Mouse (Mus musculus) heart, adult 9 months (tissue): ENCODE data around the gene Plekha1.

ENCODE experiments used
- DNase-seq, 2 experiments: peaks; one replicate each; pipeline ENCODE4 v3.0.0; 2022; ENCODE audit warnings: low spot score in 2 of 2

Plekha1 gene

DNA sequence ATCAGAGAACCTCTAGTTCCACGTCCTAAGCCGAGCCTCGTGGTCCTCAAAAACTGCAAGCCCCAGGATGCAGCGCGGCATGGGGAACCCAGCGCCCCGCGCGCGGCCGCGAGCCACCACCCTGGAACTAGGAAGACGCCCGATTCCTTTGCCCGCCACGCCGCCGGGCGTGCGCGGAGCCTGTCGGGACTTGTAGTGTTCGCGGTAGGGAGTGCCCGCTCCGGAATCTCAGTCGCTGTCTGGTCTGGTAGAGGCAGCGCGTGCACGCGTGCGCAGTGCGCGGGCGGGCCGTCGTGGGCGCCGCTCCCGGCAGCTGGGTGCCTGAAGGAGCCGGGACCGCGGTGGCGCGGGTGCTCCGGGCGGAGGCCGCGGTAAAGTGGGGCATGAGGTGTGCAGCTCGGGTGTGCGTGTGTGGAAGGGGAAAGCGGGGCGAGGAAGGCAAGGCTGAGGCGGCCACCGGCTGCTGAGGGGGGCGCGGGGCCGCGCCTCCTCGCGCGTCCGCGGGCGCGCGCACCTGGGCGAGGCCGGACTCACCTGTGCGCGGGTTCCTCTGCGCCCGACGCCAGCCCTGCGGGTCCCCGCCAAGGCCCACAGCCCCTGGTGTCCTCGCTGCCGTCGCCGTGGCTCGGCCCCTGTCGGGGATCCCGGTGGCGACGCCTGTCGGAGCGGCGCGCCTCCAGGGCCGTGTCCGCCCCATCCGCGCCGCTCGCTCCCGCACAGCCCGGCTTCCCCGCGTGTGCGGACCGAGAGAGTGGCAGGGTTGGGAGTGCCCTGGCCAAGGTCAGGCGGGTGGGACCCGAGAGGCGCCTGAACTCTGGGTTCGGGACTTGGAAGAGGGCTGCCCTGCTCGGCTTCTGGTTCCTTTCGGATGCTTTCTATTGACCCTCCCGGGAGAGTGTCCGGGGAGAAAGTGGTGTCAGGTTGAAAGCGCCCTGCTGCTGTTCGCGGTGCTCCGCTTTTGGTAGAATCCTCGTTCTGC, at the start of gene Plekha1:
Plekha1 (plus strand) TSS at position 144 of the 979 bp plus-strand sequence.
- peak; percentile 98 to 100 for DNase-seq

DNA sequence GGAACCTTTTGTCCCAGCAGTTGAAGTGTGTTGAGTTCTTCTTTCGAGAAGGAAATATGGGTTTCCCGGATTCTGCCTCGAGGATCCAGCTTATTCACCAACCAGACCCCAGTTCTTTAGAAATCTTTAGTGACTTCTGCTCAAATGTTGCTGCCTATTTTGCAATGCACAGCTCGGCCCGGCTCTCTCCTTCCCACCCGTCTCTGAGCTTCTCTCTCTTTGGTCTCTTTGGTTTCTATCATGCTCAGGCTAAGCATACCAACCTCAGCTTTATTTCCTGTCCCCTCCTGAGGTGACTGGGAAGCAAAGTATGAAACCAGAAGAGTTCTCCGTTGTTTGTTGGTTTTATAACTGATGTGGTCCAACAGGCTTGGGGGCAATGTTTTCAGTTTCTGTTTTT, 49.3 kb upstream of the Plekha1 start:
- no peak for DNase-seq

- no peak for DNase-seq
Measured at GRCm38 (mm10) chr7:130818813-130819212, 46.7 kb upstream of the Plekha1 start.

DNA sequence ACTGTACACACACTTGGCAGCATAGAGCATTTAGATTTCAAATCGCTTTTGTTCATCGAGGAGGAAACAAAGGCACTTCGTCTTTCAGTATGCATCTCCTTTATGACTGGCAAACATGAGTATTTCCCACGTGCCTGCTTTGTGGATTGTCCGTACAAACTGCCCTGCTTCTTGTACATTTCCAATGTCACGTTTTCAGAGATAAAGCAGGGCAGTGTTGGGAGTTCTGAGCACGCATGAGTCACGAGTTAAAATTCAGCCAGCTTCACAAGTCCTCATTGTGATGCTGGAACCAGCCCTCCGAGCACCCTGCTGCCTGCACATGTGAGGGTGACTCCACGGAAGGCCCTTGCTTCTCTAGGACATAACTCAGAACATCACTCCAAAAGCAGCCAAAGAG, 45.9 kb upstream of the Plekha1 start:
- DNase-seq: no peak

DNA sequence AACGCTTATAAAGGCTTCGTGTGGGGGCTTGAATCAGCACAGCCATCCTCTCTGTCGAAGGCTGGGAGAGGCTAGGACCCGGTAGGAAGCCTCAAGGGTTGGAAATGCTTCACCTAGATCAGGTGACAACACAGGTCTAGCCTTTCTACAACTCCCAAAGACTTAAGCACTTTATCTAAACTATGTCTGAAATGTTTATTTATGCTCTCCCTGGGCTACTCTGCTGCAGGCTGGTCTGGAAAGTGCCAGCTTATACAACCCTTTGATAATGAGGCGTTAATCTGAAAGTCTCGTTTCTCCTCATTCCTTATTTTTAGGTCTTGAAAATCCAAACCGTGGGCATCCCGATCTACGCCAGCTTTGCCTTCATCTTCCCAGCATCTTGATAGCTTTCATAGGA, 41.6 kb upstream of the Plekha1 start:
- no peak for DNase-seq

DNA sequence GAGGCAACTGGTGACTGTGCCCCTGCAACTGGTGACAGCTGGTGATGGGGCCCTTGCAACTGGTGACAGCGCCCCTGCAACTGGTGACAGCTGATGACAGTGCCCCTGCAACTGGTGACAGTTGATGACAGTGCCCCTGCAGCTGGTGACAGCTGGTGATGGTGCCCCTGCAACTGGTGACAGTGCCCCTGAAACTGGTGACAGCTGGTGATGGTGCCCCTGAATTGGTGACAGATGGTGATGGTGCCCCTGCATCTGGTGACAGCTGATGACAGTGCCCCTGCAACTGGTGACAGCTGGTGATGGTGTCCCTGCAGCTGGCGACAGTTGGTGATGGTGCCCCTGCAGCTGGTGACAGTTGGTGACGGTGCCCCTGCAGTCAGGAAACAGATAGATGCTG, 39.2 kb upstream of the Plekha1 start:
- no peak for DNase-seq

- peak in 1 of 2 experiments; percentile 42 for DNase-seq
Measured at GRCm38 (mm10) chr7:130827431-130827830, 38.1 kb upstream of the Plekha1 start.

DNA sequence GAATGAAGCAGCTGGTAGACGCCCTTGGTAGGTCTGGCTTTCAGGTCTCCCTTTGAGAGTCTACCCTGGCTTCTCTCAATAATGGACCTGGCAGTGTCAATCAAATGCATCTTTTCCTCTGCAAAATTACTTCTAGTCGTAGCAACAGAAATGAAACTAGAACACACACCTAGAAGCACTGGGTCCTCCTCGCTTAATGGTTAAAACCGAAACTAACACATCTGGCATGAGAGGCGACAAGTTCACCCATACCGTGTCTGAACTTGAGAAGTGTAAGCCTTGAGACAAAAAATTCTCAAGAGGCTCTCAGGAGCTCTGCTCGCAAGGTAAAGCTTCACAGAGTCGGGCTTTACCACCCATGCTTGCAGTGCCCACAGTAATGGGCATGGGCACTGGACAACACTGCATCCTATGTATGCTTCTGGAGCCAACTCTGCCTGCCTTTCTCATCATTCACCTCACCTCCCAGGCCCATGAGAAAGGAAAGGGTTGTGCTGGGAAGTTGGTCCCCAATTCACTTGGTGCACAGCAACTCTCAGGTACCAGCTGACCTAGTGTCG, 37.6 kb upstream of the Plekha1 start:
- DNase-seq: no peak

DNA sequence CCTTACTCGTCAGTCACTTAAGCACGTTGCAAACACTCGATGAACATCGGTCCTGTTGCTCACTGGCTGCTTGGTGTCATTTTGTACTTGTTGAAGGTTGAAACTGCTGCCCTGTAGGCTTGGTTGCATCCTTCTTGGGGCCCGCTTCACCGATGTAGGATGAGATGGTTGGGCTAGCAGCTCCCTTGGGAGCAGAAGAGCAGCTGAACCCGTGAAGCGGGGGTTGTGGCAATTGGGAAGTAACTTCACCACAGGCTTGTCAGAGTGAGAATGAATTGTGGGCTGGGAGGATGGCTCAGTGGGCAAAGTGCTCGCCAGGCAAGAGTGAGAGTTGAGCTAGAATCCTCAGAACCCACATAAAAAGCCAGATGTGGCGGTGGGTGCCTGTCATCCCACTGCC, 37.1 kb upstream of the Plekha1 start:
- no peak for DNase-seq

DNA sequence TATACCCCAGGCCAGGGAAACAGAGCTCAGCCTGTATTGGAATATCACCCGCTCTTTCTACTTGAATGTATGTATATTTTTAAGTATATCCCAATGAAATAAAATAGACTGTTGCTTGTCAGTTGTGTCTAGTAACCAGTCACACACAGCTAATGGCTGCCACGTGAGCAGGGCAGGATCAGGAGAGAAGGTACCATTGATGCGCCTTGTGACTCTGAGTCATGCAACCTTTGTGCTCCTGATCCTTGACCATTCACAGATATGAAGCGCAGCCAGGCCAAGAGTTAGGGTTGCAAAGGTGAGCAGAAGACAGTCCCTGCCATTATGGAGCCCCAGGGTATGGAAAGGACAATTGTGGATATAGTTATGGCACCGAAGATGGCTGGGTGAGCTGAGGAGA, 34.0 kb upstream of the Plekha1 start:
- DNase-seq: no peak

DNA sequence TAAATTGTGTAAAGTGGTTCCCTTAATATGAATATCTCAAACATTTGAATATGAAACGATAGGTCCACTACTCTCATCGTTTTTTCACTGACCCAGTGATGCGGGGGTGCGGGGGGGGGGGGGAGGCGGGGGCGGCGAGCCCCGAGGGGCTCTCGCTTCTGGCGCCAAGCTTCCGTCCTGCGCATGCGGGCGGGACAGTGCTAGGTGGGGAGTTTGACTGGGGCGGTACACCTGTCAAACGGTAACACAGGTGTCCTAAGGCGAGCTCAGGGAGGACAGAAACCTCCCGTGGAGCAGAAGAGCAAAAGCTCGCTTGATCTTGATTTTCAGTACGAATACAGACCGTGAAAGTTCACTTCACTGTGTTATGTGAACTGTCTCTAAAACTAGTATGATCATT, 31.3 kb upstream of the Plekha1 start:
- DNase-seq: no peak

- DNase-seq: no peak
Measured at GRCm38 (mm10) chr7:130834958-130835861, 30.3 kb upstream of the Plekha1 start.

DNA sequence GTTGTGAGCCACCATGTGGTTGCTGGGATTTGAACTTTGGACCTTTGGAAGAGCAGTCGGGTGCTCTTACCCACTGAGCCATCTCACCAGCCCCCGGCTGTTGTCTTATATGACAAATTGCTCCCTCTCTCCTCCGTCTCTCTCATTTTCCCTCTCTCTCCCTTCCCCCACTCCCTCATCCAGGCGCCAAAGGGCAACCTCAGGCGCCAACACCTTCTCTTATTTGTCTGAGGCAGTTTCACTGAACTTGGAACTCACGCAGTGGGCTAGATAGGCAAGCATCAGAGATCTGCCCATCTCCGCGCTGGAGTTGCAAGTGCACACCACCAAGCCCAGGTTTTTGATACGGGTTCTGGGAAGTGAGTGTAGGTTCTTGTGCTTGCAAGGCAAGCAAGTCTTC, 29.5 kb upstream of the Plekha1 start:
- no peak for DNase-seq

GRCm38 (mm10) chr7:130837941-130838657, 27.5 kb upstream of the Plekha1 start:
- no peak for DNase-seq

GRCm38 (mm10) chr7:130838658-130839025, 26.9 kb upstream of the Plekha1 start:
- no peak for DNase-seq

GRCm38 (mm10) chr7:130839380-130840100, 26.0 kb upstream of the Plekha1 start:
- DNase-seq: no peak

- no peak for DNase-seq
Measured at GRCm38 (mm10) chr7:130847164-130847718, 18.3 kb upstream of the Plekha1 start.

DNA sequence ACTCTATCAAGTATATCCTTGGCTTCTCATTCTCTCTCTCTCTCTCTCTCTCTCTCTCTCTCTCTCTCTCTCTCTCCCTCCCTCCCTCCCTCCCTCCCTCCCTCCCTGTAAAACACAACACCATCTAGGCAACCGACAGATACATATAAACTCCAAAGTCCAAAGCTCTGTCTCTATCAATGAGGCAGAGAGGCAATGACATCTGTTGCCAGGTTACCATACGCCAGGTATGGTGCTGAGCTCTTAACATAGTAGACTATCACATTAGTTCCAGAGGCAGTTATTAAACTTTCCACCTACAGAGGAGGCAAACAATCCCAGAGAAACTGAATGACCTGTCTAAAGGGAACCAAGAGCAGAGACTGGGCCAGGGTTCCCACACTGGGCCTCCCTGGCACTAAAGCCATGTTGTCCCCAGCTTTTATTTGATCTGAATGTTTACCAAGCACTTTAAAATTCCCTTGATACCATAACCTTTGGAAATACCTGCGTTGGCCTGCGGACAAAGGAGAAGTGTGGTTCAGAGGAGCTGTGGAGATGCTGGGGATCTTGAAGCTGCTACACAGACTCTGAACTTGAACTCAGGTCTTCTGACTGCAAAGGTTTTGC, 10.8 kb upstream of the Plekha1 start:
- no peak for DNase-seq

DNA sequence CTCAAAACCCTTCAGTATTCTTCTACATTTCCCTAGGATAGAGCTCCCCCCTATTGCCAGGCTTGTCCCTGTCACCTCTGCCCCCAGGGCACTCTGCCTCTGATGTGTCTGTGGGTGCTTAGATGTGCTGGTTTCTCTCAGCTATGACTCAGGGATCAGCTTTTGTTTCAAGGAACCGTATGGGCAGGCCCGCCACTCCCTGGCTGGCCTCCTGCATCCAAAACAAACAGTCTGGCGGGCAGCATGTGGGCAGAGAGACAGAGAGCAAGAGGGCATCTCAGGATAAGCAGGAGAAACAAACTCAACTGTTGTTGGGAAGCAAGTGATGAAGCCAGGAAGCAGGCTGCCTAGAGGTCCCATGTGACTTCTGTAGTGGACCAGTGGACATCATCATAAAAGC, 9.9 kb upstream of the Plekha1 start:
- DNase-seq: peak; percentile 44 to 67

DNA sequence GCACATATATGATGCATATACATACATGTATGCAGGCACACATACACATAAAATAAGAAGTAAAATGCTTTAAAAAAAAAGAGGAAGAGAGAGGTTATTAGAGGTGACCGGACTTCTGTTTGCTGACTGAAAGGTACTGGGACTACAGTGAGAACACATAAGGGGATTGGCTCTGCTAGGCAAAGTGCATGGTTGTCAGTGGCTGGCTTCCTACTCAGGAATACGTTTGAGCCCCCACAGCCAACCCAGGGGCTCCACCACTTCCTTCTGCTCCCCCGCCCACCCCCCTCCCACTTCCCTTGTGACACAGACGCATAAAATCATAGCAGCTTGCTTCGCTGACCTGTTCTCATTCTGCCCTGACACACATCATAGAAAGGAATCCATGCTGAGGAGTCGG, 7.6 kb upstream of the Plekha1 start:
- no peak for DNase-seq
